Mouse (Mus musculus): ENCODE results near the gene Klhl6.
"Not testable (repeated sequence)": the region's sequence is repeated elsewhere in the genome, so short reads cannot be mapped to it uniquely, and the experiment has no call there.

The Klhl6 gene

GRCm38 (mm10) chr16:19982537-19983257 is at the start of gene Klhl6:
Gene Klhl6, minus strand, starts transcription at chr16:19983037.
- in situ Hi-C loops (cut with MboI, MseI): no loop called here

DNA sequence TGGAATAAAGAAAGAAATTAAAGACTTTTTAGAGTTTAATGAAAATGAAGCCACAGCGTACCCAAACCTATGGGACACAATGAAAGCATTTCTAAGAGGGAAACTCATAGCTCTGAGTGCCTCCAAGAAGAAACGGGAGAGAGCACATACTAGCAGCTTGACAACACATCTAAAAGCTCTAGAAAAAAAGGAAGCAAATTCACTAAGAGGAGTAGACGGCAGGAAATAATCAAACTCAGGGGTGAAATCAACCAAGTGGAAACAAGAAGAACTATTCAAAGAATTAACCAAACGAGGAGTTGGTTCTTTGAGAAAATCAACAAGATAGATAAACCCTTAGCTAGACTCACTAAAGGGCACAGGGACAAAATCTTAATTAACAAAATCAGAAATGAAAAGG is 44.4 kb upstream of the Klhl6 start:
- in situ Hi-C loops (cut with MboI, MseI): not testable (repeated sequence)

DNA sequence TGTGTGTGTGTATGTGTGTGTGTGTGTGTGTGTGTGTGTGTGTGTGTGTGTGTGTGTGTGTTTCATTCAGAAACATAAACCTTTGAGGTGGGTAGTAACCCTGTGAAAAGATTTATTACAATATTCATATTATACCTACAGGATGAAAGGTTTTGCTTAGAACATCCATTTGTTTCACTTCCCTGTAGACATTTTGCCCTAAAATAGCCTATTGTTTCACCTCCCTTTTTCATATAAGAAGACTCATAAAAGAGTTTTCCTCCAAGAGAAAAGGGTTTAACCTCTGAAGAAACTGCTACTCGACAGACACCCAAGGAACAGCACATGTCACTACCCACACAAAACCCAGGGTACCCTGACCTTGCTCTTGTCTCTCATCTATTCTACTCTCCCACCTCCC is 40.0 kb upstream of the Klhl6 start:
- in situ Hi-C loops (cut with MboI, MseI): no loop called here

GRCm38 (mm10) chr16:20021848-20022247 is 39.0 kb upstream of the Klhl6 start:
- in situ Hi-C loops (cut with MboI, MseI): no loop called here

DNA sequence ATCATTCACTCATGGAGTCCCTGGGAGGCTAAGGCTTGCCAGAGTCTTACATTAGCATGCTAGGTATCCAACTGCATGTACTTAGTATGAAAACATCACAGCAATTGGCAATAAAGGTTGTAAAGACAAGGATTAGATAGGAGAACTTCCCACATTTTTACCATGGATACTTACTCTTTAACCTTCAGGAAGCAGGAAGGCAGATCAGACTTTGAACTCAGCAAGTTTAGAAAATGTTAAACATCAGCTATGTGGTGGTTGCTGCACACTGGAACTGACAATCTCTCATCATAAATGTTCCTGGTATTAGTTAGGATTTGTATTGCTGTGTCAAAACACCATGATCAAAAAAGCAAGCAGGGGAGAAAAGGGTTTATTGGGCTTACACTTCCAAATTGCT is 29.8 kb upstream of the Klhl6 start:
- in situ Hi-C loops (cut with MboI, MseI): no loop called here

- in situ Hi-C loops (cut with MboI, MseI): no loop called here
Measured at GRCm38 (mm10) chr16:20006066-20006465, 23.2 kb upstream of the Klhl6 start.

DNA sequence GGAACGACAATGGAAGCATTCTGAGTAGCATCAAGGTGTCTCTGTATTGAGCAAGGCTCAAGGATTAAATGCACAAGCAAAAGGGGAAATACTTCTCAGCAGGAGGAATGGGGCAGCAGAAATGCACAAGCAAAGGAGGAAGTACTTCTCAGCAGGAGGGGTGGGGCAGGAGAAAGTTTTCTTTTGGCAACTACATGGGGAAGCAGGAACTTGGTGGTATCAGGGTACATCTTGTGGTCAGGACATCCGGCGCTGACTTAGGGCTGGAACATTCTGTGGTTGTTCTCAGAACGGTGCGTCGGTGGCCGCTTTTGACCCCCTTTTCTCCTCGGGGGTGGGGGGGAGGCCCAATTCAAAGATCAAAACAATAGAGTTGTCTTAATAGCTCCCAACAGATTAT is 17.4 kb upstream of the Klhl6 start:
- in situ Hi-C loops (cut with MboI, MseI): not testable (repeated sequence)

DNA sequence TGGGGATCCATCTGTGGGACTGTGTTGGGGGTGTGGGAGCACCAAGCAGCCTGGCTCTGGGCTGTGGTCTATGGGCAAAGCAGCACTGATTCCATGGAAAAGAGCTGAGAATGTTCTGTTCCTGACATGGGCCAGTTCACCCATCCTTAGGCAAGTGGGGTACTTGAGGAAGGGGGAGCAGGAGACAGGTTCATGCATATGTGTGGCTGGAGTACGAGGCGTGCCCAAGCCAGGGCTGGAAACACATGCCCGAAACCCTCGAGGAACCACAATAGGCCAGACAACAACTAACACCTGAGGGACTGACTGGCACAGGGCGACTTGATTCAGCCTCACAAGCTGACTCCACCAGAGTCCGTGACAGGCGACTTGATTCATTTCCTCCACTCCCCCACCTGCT is 14.8 kb upstream of the Klhl6 start:
- in situ Hi-C loops (cut with MboI, MseI): loop anchor here (5.0 kb wide), 1 partner anchor 95 kb away; no protein-coding TSS in a partner anchor

DNA sequence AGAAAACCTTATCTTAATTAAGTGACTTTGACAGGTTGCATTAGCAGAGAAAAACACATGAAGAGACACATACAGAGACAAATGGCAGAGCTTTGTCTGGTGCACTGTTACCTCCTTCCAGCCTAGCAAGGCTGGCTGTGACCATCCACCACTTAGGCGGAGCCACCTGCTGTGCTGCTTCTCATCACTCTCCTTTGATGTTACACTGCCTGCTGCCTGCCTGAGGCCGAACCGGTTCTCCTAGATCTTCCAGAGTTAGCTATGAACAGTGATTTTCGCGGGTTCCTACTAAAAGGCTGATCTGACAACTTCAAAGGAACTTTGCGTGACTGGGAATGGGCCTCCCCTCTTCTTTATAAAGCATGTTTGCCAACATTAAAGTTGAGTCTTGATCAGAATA is 14.1 kb upstream of the Klhl6 start:
- in situ Hi-C loops (cut with MboI, MseI): loop anchor here (5.0 kb wide), 1 partner anchor 95 kb away; no protein-coding TSS in a partner anchor

- in situ Hi-C loops (cut with MboI, MseI): loop anchor here (5.0 kb wide), 1 partner anchor 96 kb away; no protein-coding TSS in a partner anchor
Measured at GRCm38 (mm10) chr16:19995818-19996217, 13.0 kb upstream of the Klhl6 start.

- in situ Hi-C loops (cut with MboI, MseI): no loop called here
Measured at GRCm38 (mm10) chr16:19993278-19993677, 10.4 kb upstream of the Klhl6 start.

DNA sequence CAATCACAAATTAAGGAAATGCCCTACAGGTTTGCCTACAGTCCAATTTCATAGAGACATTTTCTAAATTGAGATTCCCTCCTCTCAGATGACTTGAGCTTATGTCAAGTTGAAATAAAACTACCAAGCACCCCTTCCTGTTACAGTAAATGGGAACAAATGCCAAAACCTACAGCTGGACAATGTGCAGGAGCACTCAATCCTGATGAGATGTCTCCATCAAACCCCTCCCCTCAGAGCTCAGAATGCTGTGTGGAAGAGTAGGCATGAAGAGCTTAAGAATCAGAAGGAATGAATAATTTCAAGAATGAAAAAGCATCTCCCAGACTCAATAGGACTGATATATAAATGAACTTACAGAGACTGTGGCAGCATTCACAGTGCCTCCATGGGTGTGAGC is 7.7 kb upstream of the Klhl6 start:
- in situ Hi-C loops (cut with MboI, MseI): no loop called here

DNA sequence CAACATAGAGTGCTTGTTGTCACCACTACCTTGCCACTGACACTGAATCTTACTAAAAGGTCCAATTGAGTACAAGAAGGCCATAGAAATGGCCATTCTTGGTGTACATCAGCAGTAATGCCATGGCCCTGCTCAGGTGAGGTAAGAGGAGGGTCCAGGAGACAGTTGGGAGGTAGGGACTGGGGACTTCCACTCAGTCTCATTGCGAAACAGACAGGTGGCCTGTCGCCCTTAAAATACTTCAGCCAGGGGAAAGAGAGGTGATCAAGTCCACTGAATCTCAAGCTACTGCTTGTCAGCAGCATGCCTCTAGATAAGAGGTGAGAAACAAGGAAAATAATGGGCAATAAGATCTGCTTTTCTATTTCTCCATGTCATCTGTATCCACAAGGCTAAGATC is 4.8 kb upstream of the Klhl6 start:
- in situ Hi-C loops (cut with MboI, MseI): loop anchor here (5.0 kb wide), 1 partner anchor 80 kb away; no protein-coding TSS in a partner anchor

GRCm38 (mm10) chr16:19984884-19985643 is 2.2 kb upstream of the Klhl6 start:
- in situ Hi-C loops (cut with MboI, MseI): loop anchor here (5.0 kb wide), 1 partner anchor 78 kb away; no protein-coding TSS in a partner anchor

GRCm38 (mm10) chr16:19983559-19983958 is 722 bp upstream of the Klhl6 start:
- in situ Hi-C loops (cut with MboI, MseI): no loop called here

DNA sequence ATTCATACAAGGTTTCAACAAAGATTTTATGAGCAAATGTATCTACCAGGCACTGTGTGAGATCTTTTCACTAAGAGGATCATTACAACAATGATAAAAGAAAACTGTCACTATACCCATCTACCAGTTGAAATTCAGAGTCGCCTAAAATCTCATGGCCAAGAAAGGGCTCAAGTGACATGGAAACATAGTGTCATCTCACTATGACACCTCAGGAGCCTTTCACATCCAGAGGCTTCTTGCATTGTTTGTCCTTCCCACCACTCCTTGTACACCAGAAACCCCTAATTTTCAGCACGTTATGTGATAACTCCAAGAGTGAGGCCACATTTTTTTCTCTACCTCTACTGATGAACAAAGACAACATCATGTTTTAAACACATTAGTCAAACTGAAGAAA is 1.2 kb downstream of the Klhl6 start:
- in situ Hi-C loops (cut with MboI, MseI): no loop called here

DNA sequence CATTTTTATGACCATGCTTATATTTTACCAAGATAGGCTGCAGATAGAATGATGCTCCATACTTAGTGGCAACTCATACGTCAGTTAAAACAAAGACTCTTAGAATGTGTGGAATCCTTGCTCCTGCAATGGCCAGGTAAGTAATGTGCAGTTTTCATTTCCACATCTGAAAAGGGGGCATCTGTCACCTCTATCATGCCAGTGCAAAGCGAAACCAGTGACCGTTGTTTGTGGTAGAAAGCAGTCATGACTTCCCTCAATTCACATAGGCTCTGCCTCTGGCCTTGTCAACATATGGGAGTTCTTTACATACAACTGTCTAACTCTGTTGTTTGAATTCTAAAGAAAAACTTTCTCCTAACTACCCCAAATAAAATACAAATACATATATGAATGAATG is 1.8 kb downstream of the Klhl6 start:
- in situ Hi-C loops (cut with MboI, MseI): no loop called here

- in situ Hi-C loops (cut with MboI, MseI): no loop called here
Measured at GRCm38 (mm10) chr16:19979755-19980154, 3.1 kb downstream of the Klhl6 start.

GRCm38 (mm10) chr16:19977282-19977681 is 5.6 kb downstream of the Klhl6 start:
- in situ Hi-C loops (cut with MboI, MseI): no loop called here

DNA sequence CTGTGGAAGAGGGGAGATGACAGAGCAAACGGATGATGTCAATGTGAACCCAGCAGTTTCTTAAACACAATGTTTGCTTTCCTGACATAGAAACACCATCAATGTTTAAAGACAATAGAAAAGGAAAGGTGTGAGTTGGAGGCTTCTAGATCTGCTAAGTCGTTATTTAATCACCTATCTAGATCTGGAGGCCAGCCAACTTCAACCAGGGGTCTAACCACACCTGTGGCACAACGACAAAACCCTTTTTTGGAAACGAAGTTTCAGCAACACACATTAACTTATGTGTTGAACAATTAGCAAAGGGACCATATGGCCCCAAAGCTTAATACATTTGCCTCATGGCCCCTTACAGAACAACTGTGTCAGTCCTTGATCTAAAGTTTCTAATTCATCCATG is 6.0 kb downstream of the Klhl6 start:
- in situ Hi-C loops (cut with MboI, MseI): no loop called here

- in situ Hi-C loops (cut with MboI, MseI): no loop called here
Measured at GRCm38 (mm10) chr16:19975432-19975831, 7.4 kb downstream of the Klhl6 start.

DNA sequence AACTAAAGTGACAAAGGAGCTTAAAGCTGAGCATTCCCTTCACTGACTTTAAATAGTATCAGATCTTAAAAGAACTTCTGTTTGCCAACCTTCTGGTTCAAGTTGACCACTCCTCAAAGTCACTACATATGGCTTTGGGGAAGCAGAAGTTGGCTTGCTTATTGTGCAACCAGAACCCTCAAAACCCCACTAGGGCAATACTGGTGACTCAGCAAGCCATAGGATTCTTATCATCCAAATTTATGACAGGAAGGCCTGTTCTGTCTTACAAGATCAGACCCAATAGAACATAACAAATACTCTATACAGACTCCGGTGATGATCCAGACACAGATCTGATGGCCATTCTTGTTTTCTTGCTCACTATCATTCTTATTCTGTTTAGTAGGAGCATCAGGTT is 9.4 kb downstream of the Klhl6 start:
- in situ Hi-C loops (cut with MboI, MseI): no loop called here
